Mouse (Mus musculus) ES-E14 (cell line): Measurements from ENCODE around the gene Taf6.

Experiments
- CHD2 ChIP-seq: IDR thresholded peaks from 2 replicates; pipeline ENCODE4 v1.6.1; 2014; ENCODE audit warnings: mild to moderate bottlenecking, low read depth, low read length, inconsistent platforms
- MAFK ChIP-seq: IDR thresholded peaks from 2 replicates; pipeline ENCODE4 v1.6.1; 2014; ENCODE audit warnings: mild to moderate bottlenecking, low read depth, low read length, inconsistent platforms; ENCODE audit not compliant: insufficient read depth

GRCm38 (mm10) chr5:138160224-138160762, 27.0 kb downstream of the Taf6 start:
- no peak; the same call in 1 of the 2 replicates for TF ChIP-seq CHD2
- no peak for TF ChIP-seq MAFK
